Mouse (Mus musculus): ENCODE data around the gene Slc44a3. TPM values are rescaled to one million over a fixed set of nuclear protein-coding genes. Genes with fewer than 3 reads are reported as not detected.

Gene Slc44a3
- polyA plus RNA-seq, 1 experiment from 2014 or later, result 15.2 TPM

DNA sequence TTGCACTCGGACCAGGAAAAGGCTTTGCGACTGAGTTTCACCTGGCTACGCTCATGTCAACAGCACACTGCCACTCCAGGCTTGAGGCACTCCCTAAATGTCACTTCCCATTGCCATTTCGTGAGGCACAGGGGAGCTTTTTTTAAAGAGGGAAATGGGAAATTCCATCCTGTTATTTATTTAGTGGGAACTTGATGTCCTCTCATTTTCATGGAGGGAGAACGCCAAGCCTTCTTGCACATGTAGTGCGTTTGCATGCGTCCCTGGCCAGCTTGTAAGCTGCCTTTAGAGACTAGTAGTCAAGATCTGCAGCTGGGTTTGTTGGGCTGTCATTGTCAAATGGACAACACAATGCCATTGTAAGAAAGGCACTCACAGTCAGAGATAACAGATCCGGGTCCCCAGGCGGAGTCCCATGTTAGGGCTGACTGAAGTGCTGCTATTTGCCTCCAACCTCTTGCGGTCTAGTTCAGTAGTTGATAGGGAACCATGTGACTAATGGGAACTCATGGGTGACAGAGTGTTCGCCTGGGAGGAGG, 92.5 kb downstream of the Slc44a3 start:
- Histone ChIP-seq H3K9ac (no peak overlapping the region), H3K27me3 (no peaks in the 10 kb centered on the region), H3K27ac (replicated peaks) (no peak overlapping the region), H3K4me3 (replicated peaks) (no peak overlapping the region), H3K9me3 (replicated peaks) (no peaks in the 10 kb centered on the region), H3K4me1 (replicated peaks) (peaks cover 62% of the 10 kb centered on the region), H3K36me3 (replicated peaks) (0 out of 2 replicates have a peak, but pooled peaks cover 8% of the 10 kb centered on the region), H3K4me2 (no peak overlapping the region)
- ATAC-seq (ENCODE audit: insufficient read depth), result no peak
- WGBS (ENCODE audit: insufficient replicate concordance), result 55% methylated on average over 11 of the region's 11 CpGs

- H3K27me3 ChIP-seq, result no peaks in the 10 kb centered on the region
- no peak overlapping the region for H3K4me2 ChIP-seq
- WGBS (ENCODE audit: insufficient replicate concordance), result 51% methylated on average over 7 of the region's 7 CpGs
- no peak overlapping the region for H3K9ac ChIP-seq
- no peak overlapping the region for H3K27ac ChIP-seq (replicated peaks)
- H3K9me3 ChIP-seq (replicated peaks), result no peaks in the 10 kb centered on the region
- peaks cover 71% of the 10 kb centered on the region for H3K4me1 ChIP-seq (replicated peaks)
- H3K4me3 ChIP-seq (replicated peaks), result no peak overlapping the region
- no peak for ATAC-seq (ENCODE audit: insufficient read depth)
- 0 out of 2 replicates have a peak, but pooled peaks cover 8% of the 10 kb centered on the region for H3K36me3 ChIP-seq (replicated peaks)
These were observed 94.2 kb downstream of the Slc44a3 start for GRCm38 (mm10) chr3:121437996-121438395.

DNA sequence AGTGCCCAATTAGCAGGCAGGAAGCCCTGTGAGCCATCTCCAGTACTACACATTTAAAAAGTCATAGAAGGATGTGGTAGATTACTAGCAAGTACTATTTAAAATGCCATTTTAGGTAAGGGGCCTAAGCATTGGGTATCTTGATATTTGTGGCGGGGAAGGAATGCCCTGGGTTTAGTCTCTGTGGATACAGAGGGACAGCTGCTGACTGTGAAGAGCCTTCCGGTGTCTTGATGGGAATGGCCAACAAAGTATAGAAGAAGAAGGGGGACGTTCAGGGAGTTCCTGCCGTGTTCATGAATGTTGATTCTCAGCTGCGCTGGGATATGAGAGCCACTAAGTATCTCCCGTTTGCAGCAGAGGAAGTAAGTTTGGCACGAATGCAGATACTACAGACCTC, 95.1 kb downstream of the Slc44a3 start:
- Histone ChIP-seq H3K4me2 (no peak overlapping the region), H3K9me3 (replicated peaks) (no peaks in the 10 kb centered on the region), H3K36me3 (replicated peaks) (0 out of 2 replicates have a peak, but pooled peaks cover 4% of the 10 kb centered on the region), H3K9ac (no peak overlapping the region), H3K4me1 (replicated peaks) (peaks cover 71% of the 10 kb centered on the region), H3K27ac (replicated peaks) (no peak overlapping the region), H3K27me3 (no peaks in the 10 kb centered on the region), H3K4me3 (replicated peaks) (no peak overlapping the region)
- 38% methylated on average over 7 of the region's 7 CpGs for WGBS (ENCODE audit: insufficient replicate concordance)
- no peak for ATAC-seq (ENCODE audit: insufficient read depth)

DNA sequence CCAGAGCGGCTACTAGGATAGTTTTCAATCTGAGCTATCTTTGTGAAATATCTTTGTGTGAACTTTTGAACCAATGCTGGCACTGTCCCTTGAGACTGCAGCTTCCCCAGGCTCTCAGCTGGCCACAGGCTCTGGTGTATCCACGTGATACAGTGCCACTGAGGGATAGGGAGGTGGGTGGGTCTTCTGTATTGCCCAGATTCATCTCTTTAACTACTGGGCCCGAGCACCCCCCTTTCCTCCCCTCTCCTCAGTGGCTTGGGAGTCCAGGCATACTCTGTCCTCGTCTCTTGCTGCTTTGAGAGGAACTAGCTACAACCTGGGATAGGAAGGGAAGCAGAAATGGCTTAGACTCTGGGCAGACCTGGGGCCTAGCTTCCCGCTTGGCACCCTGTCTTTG, 96.9 kb downstream of the Slc44a3 start:
- Histone ChIP-seq H3K4me1 (replicated peaks) (peaks cover 77% of the 10 kb centered on the region), H3K27ac (replicated peaks) (no peak overlapping the region), H3K9ac (no peak overlapping the region), H3K4me3 (replicated peaks) (no peak overlapping the region), H3K9me3 (replicated peaks) (no peaks in the 10 kb centered on the region), H3K27me3 (no peaks in the 10 kb centered on the region), H3K36me3 (replicated peaks) (0 out of 2 replicates have a peak, but pooled peaks cover 4% of the 10 kb centered on the region), H3K4me2 (no peak overlapping the region)
- WGBS (ENCODE audit: insufficient replicate concordance), result 69% methylated on average over 5 of the region's 5 CpGs
- no peak for ATAC-seq (ENCODE audit: insufficient read depth)

GRCm38 (mm10) chr3:121433968-121434533, 98.2 kb downstream of the Slc44a3 start:
- Histone ChIP-seq H3K4me3 (replicated peaks) (no peak overlapping the region), H3K27me3 (no peaks in the 10 kb centered on the region), H3K4me2 (peak overlapping the region; percentile 35), H3K9me3 (replicated peaks) (no peaks in the 10 kb centered on the region), H3K36me3 (replicated peaks) (0 out of 2 replicates have a peak, but pooled peaks cover 4% of the 10 kb centered on the region), H3K4me1 (replicated peaks) (peaks cover 68% of the 10 kb centered on the region), H3K27ac (replicated peaks) (peak overlapping the region; percentile 38), H3K9ac (no peak overlapping the region)
- WGBS (ENCODE audit: insufficient replicate concordance), result 67% methylated on average over 8 of the region's 8 CpGs
- no peak for ATAC-seq (ENCODE audit: insufficient read depth)

GRCm38 (mm10) chr3:121433359-121433758, 98.8 kb downstream of the Slc44a3 start:
- H3K27me3 ChIP-seq, result no peaks in the 10 kb centered on the region
- 0 out of 2 replicates have a peak, but pooled peaks have one; percentile 37 for ATAC-seq (ENCODE audit: insufficient read depth)
- no peak overlapping the region for H3K4me3 ChIP-seq (replicated peaks)
- H3K36me3 ChIP-seq (replicated peaks), result 0 out of 2 replicates have a peak, but pooled peaks cover 4% of the 10 kb centered on the region
- H3K27ac ChIP-seq (replicated peaks), result peak overlapping the region; percentile 38
- no peaks in the 10 kb centered on the region for H3K9me3 ChIP-seq (replicated peaks)
- peak overlapping the region; percentile 35; the same call in 1 of the 2 replicates for H3K4me2 ChIP-seq
- WGBS (ENCODE audit: insufficient replicate concordance), result 38% methylated on average over 6 of the region's 6 CpGs
- no peak overlapping the region for H3K9ac ChIP-seq
- peaks cover 68% of the 10 kb centered on the region for H3K4me1 ChIP-seq (replicated peaks)

GRCm38 (mm10) chr3:121430289-121430936, 101.8 kb downstream of the Slc44a3 start:
- H3K4me1 ChIP-seq (replicated peaks), result peaks cover 77% of the 10 kb centered on the region
- H3K9me3 ChIP-seq (replicated peaks), result no peaks in the 10 kb centered on the region
- H3K27ac ChIP-seq (replicated peaks), result no peak overlapping the region
- 48% methylated on average over 7 of the region's 7 CpGs for WGBS (ENCODE audit: insufficient replicate concordance)
- no peak overlapping the region for H3K4me2 ChIP-seq
- H3K9ac ChIP-seq, result no peak overlapping the region
- H3K36me3 ChIP-seq (replicated peaks), result no peaks in the 10 kb centered on the region
- peaks cover 24% of the 10 kb centered on the region for H3K27me3 ChIP-seq
- H3K4me3 ChIP-seq (replicated peaks), result no peak overlapping the region
- ATAC-seq (ENCODE audit: insufficient read depth), result no peak

GRCm38 (mm10) chr3:121429469-121429868, 102.7 kb downstream of the Slc44a3 start:
- Histone ChIP-seq H3K9ac (no peak overlapping the region), H3K36me3 (replicated peaks) (no peaks in the 10 kb centered on the region), H3K4me3 (replicated peaks) (no peak overlapping the region), H3K27me3 (peaks cover 31% of the 10 kb centered on the region), H3K4me1 (replicated peaks) (peaks cover 74% of the 10 kb centered on the region), H3K27ac (replicated peaks) (no peak overlapping the region), H3K9me3 (replicated peaks) (no peaks in the 10 kb centered on the region), H3K4me2 (peak overlapping the region; percentile 7; the same call in 1 of the 2 replicates)
- WGBS (ENCODE audit: insufficient replicate concordance), result 64% methylated on average over 3 of the region's 3 CpGs
- no peak for ATAC-seq (ENCODE audit: insufficient read depth)

DNA sequence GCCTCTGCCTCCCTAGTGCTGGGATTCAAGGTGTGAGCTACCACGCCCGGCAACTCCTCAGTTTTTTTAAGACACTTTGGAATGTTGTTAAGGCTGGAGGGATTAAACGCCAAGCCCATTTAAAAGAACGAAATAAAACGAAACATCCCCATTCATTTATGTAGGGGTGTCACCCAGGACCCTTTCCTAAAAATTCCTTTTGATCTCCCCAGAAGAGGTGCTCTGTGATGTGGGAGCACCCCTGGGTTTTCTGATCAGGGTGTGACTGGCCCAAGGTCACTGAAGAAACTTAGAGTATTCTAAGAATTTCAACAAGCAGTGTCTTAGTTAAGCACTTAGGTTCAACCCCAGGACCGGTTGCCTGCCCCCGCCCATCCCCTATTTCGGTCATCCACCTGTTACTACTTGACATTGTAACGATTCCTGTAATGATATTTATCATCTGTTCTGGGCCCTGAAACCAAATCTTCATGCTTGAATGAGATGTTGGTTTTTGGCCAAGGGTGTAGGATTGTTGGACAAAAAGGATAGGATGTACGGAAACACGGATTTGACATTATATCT, 103.4 kb downstream of the Slc44a3 start:
- peak overlapping the region; percentile 95 for H3K4me2 ChIP-seq
- no peak overlapping the region for H3K27ac ChIP-seq (replicated peaks)
- peaks cover 31% of the 10 kb centered on the region for H3K27me3 ChIP-seq
- H3K9ac ChIP-seq, result no peak overlapping the region
- peak overlapping the region; percentile 71; the same call in 1 of the 2 replicates for H3K4me3 ChIP-seq (replicated peaks)
- WGBS (ENCODE audit: insufficient replicate concordance), result 69% methylated on average over 11 of the region's 11 CpGs
- ATAC-seq (ENCODE audit: insufficient read depth), result no peak
- no peaks in the 10 kb centered on the region for H3K36me3 ChIP-seq (replicated peaks)
- no peaks in the 10 kb centered on the region for H3K9me3 ChIP-seq (replicated peaks)
- H3K4me1 ChIP-seq (replicated peaks), result peaks cover 67% of the 10 kb centered on the region

DNA sequence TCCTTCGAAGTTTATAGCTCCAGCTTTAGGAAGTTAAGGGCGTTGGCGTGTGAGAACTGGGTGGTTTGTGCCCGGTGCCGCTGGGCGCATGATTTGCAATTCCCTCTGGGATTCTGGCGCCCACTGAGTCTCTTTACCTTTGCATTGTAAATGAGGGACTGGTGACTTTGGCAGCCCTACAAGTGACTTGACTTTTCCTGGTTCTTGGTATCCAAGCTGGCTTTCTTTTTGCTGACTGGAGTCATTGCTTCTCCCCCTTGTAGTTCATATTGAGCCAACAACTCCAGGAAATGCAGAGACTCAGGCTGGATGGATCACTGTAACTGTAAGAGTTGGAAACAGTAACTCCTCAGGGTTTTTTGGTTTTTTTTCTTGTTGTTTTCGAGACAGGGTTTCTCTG, 104.0 kb downstream of the Slc44a3 start:
- Histone ChIP-seq H3K27ac (replicated peaks) (no peak overlapping the region), H3K4me1 (replicated peaks) (peaks cover 61% of the 10 kb centered on the region)

DNA sequence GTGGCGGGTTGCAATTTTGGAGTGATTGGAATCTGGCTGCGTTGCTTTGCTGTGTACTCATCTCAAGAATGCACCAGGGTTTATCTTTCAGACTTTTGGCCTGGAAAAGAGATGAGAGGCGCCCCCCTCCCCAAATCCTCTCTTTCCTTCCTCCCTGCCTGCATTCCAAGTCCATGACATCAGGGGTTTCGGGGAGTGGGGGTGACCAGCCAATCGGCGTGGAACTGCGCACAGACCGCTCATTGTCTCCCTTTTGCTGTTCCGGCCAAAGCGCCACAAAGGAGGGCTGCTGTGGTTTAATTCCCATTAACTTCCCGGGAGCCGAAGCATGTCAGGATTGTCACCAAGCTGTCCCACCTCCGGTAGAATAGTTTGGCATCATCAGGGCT, 104.7 kb downstream of the Slc44a3 start:
- peak overlapping the region; percentile 81 for H3K27ac ChIP-seq (replicated peaks)
- peak overlapping the region; percentile 95 for H3K4me2 ChIP-seq
- H3K36me3 ChIP-seq (replicated peaks), result no peaks in the 10 kb centered on the region
- peaks cover 54% of the 10 kb centered on the region for H3K4me1 ChIP-seq (replicated peaks)
- peaks cover 31% of the 10 kb centered on the region for H3K27me3 ChIP-seq
- no peak for ATAC-seq (ENCODE audit: insufficient read depth)
- H3K9ac ChIP-seq, result peak overlapping the region; percentile 72
- WGBS (ENCODE audit: insufficient replicate concordance), result under 1% methylated on average over 13 of the region's 13 CpGs
- no peaks in the 10 kb centered on the region for H3K9me3 ChIP-seq (replicated peaks)
- peak overlapping the region; percentile 71 for H3K4me3 ChIP-seq (replicated peaks)

More for the DNA sequence above, 104.0 kb downstream of the Slc44a3 start:
- ATAC-seq (ENCODE audit: insufficient read depth), result no peak
- no peak overlapping the region; the same call in 1 of the 2 replicates for H3K9ac ChIP-seq
- WGBS (ENCODE audit: insufficient replicate concordance), result 13% methylated on average over 8 of the region's 8 CpGs
- H3K9me3 ChIP-seq (replicated peaks), result no peaks in the 10 kb centered on the region
- peak overlapping the region; percentile 71 for H3K4me3 ChIP-seq (replicated peaks)
- peaks cover 31% of the 10 kb centered on the region for H3K27me3 ChIP-seq
- peak overlapping the region; percentile 95 for H3K4me2 ChIP-seq
- no peaks in the 10 kb centered on the region for H3K36me3 ChIP-seq (replicated peaks)

All from liver, embryonic 15.5 days (tissue).